Mouse (Mus musculus) brain, embryonic 14.5 days (tissue): ENCODE measurements around the gene Olfr373.

Source experiments
- CTCF ChIP-seq: fragments of 200-500 bp; IDR thresholded peaks from 2 replicates; pipeline ENCODE4 v1.5.1; 2012; ENCODE audit warnings: inconsistent platforms, mild to moderate bottlenecking, moderate library complexity, borderline replicate concordance; ENCODE audit not compliant: insufficient read depth, insufficient read length; ENCODE audit errors: extremely low read depth
- POLR2A ChIP-seq: fragments of 200-500 bp; IDR thresholded peaks from 2 replicates; pipeline ENCODE4 v1.6.1; 2012; ENCODE audit warnings: mild to moderate bottlenecking, inconsistent platforms, borderline replicate concordance; ENCODE audit not compliant: poor library complexity, insufficient read depth, insufficient read length, severe bottlenecking; ENCODE audit errors: extremely low read depth

DNA sequence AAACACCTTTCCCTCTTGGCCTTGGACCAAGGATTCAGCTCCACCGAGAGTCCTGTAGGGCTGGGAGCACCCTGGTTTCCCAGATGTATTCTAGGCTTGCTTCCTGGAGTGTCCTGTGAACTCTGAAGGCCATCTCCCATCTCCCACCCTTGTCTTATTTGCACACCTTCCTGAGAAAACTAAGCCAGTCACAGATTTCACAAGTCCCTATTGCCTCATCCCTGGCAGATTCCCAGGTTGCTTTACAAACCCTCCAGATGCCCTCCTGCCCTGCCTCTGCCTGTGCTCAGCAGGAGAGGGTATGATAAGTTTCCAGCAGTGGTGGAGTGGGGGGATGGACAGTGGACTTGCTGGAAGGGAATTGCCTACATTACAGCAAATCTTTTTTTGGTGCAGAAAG, 63.1 kb downstream of the Olfr373 start:
- no peak for TF ChIP-seq CTCF
- no peak for TF ChIP-seq POLR2A
